ENCODE assay signal across 8 mouse cellular contexts in genomic region chr11:85523646-85524045, GRCm38 (mm10).
DNase-seq lines count a peak whose midpoint lies in the region; ATAC-seq lines count a peak whose summit lies in the region.

No protein-coding gene starts in this region.

- H3K4me2 ChIP-seq in limb, embryonic 13.5 days (replicated peaks) = peak overlapping the region; percentile 21; the same call in 1 of the 2 replicates

- 0 out of 2 replicates have a peak overlapping the region, but pooled peaks have one; percentile 13 for H3K9ac ChIP-seq in limb, embryonic 13.5 days

- peak; percentile 18 for DNase-seq in urinary bladder, postnatal 14 days (ENCODE audit: low spot score)
- no peak for DNase-seq in urinary bladder, postnatal 10 days (ENCODE audit: low spot score)
- DNase-seq in heart, postnatal 10 days = peak; percentile 53 to 56
- DNase-seq in neural tube, embryonic 10.5 days (ENCODE audit: extremely low spot score, low spot score) = peak; percentile 34
- no peak for DNase-seq in left cerebral cortex, postnatal 4 days

- no peak overlapping the region for H3K4me3 ChIP-seq in limb, embryonic 13.5 days

- 42% methylated on average over 6 of the region's 6 CpGs for WGBS in limb, embryonic 13.5 days

- intact Hi-C loops in heart, postnatal 10 days (cut with DNase I) = loop anchor here (2.0 to 5.0 kb wide), 2 partner anchors 51 to 94 kb away; no protein-coding TSS in a partner anchor
- intact Hi-C loops in left cerebral cortex, postnatal 4 days (cut with DNase I) = no loop called here

- no peak for ATAC-seq in limb, embryonic 13.5 days (ENCODE audit: low FRiP score, low read depth)
- no peak for ATAC-seq in frontal cortex, adult (ENCODE audit: low TSS enrichment)
- no peak for ATAC-seq in activated CD4-positive, CD25-positive, alpha-beta regulatory T cell, adult 4 months

- no peaks in the 10 kb centered on the region for H3K9me3 ChIP-seq in limb, embryonic 13.5 days

- H3K36me3 ChIP-seq in limb, embryonic 13.5 days = no peaks in the 10 kb centered on the region

- H3K27ac ChIP-seq in limb, embryonic 13.5 days = peak overlapping the region; percentile 52; the same call in 1 of the 2 replicates

- peaks cover 35% of the 10 kb centered on the region; the same call in 1 of the 2 replicates for H3K27me3 ChIP-seq in limb, embryonic 13.5 days

- peaks cover 44% of the 10 kb centered on the region for H3K4me1 ChIP-seq in limb, embryonic 13.5 days

Comparison
In these comparisons a context has a peak if more than half of its experiments do, and no peak if none do; other contexts are left out.
1. DNase-seq: peak in urinary bladder, postnatal 14 days (single experiment), heart, postnatal 10 days (2 of 2) and neural tube, embryonic 10.5 days (single experiment); none in urinary bladder, postnatal 10 days (single experiment) and left cerebral cortex, postnatal 4 days (single experiment).